Mouse (Mus musculus) left cerebral cortex, adult 8-10 months (tissue): ENCODE data around the gene Prune1. TPM values are rescaled to one million over a fixed set of nuclear protein-coding genes. Genes with fewer than 3 reads are reported as not detected.
"Not testable (repeated sequence)": the region's sequence is repeated elsewhere in the genome, so short reads cannot be mapped to it uniquely, and the experiment has no call there.

ENCODE experiments used
- DNase-seq, 2 experiments: peaks; one replicate each; pipeline ENCODE4 v3.0.0; 2022; ENCODE audit warnings: low spot score in 2 of 2
- total RNA-seq, 4 experiments: library from RNA; stranded (reverse); gene quantifications; 2 replicates each; pipeline ENCODE4 v1.2.4; 2022

Prune1 gene
- total RNA-seq, 4 experiments from 2014 or later = 24.0 to 27.2 (median 25.2) TPM

GRCm38 (mm10) chr3:95217255-95218134 lies 64.4 kb downstream of the Prune1 start, which contains the start of gene Gabpb2:
TSS of gene Gabpb2 (minus strand) at chr3:95217916.
- peak; percentile 81 to 87 for DNase-seq

- DNase-seq = no peak
Measured at GRCm38 (mm10) chr3:95216655-95217254, 65.1 kb downstream of the Prune1 start.

GRCm38 (mm10) chr3:95213609-95213975 lies 68.3 kb downstream of the Prune1 start:
- DNase-seq = no peak

- not testable (repeated sequence) for DNase-seq
Measured at GRCm38 (mm10) chr3:95212889-95213608, 68.8 kb downstream of the Prune1 start.

GRCm38 (mm10) chr3:95210585-95210984 lies 71.3 kb downstream of the Prune1 start:
- no peak for DNase-seq

GRCm38 (mm10) chr3:95208286-95208685 lies 73.6 kb downstream of the Prune1 start:
- no peak for DNase-seq

GRCm38 (mm10) chr3:95203880-95204279 lies 78.0 kb downstream of the Prune1 start:
- no peak for DNase-seq

Other genes starting within 250 kb of the Prune1 start
- 100 to 1,000 TPM; 153 to 167 (median 156) TPM for gene Psmd4, start 239.5 kb downstream of the Prune1 start, total RNA-seq
- 10 to 100 TPM; 49.9 to 53.7 (median 51.0) TPM for gene Pip5k1a, start 175.1 kb downstream of the Prune1 start, total RNA-seq
- gene Vps72, start 171.1 kb downstream of the Prune1 start, total RNA-seq = 10 to 100 TPM; 42.8 to 48.3 (median 43.1) TPM
- gene Tmod4, start 157.6 kb downstream of the Prune1 start, total RNA-seq = under 1 TPM in 2 of 4 experiments, not detected in 2; 0.51 to 0.62 TPM
- gene Scnm1, start 148.1 kb downstream of the Prune1 start, total RNA-seq = 10 to 100 TPM; 49.3 to 55.8 (median 50.5) TPM
- 10 to 100 TPM; 12.8 to 17.7 (median 15.5) TPM for gene Lysmd1, start 148.0 kb downstream of the Prune1 start, total RNA-seq
- gene Tnfaip8l2, start 139.7 kb downstream of the Prune1 start, total RNA-seq = 1 to 10 TPM; 2.3 to 6.7 (median 4.3) TPM
- 10 to 100 TPM; 22.8 to 27.3 (median 24.9) TPM for gene Sema6c, start 121.6 kb downstream of the Prune1 start, total RNA-seq
- 10 to 100 TPM; 10.4 to 12.5 (median 12.1) TPM for gene Gabpb2, start 64.2 kb downstream of the Prune1 start, total RNA-seq
- 10 to 100 TPM; 63.5 to 76.2 (median 69.3) TPM for gene Cdc42se1, start 53.3 kb downstream of the Prune1 start, total RNA-seq
- gene Mllt11, start 49.9 kb downstream of the Prune1 start, total RNA-seq = 100 to 1,000 TPM; 280 to 293 (median 288) TPM
- gene Gm128, start 40.5 kb downstream of the Prune1 start, total RNA-seq = under 1 TPM; 0.24 to 0.67 (median 0.41) TPM
- under 1 TPM in 3 of 4 experiments, not detected in 1; 0.37 to 0.72 (median 0.67) TPM for gene Bnipl, start 30.9 kb downstream of the Prune1 start, total RNA-seq
- gene Mindy1, start 731 bp downstream of the Prune1 start, total RNA-seq = 10 to 100 TPM; 20.7 to 24.3 (median 22.4) TPM
- gene Anxa9, start 25.1 kb upstream of the Prune1 start, total RNA-seq = 1 to 10 TPM in 2 of 4 experiments, under 1 TPM in 2; 0.33 to 1.6 (median 0.93) TPM
- gene Cers2, start 32.7 kb upstream of the Prune1 start, total RNA-seq = 10 to 100 TPM; 51.9 to 63.7 (median 56.1) TPM
- 10 to 100 TPM; 31.6 to 36.9 (median 34.8) TPM for gene Setdb1, start 75.1 kb upstream of the Prune1 start, total RNA-seq
- gene 4930558C23Rik, start 120.8 kb upstream of the Prune1 start, total RNA-seq = not detected
- gene Arnt, start 152.3 kb upstream of the Prune1 start, total RNA-seq = 10 to 100 TPM; 30.4 to 37.0 (median 34.0) TPM
- 1 to 10 TPM; 4.4 to 5.2 (median 5.0) TPM for gene Ctsk, start 217.2 kb upstream of the Prune1 start, total RNA-seq
- gene Ctss, start 244.7 kb upstream of the Prune1 start, total RNA-seq = 100 to 1,000 TPM in 2 of 4 experiments, 10 to 100 TPM in 2; 59.3 to 341 (median 163) TPM